Mouse (Mus musculus) layer of hippocampus, postnatal 14 days (tissue): Measurements from ENCODE around the gene Ppip5k2. TPM values are rescaled to one million over a fixed set of nuclear protein-coding genes. Genes with fewer than 3 reads are reported as not detected.

Experiments used
- DNase-seq, 2 experiments: peaks; one replicate each; pipeline ENCODE4 v3.0.0; 2021 to 2022; ENCODE audit warnings: low spot score in 2 of 2, mixed read lengths in 1 of 2
- total RNA-seq, 2 experiments: library from RNA; stranded (reverse); gene quantifications; 2 replicates each; pipeline ENCODE4 v1.2.3; 2021

Ppip5k2 gene
- total RNA-seq, 2 experiments from 2014 or later = 20.2 to 21.2 TPM

DNA sequence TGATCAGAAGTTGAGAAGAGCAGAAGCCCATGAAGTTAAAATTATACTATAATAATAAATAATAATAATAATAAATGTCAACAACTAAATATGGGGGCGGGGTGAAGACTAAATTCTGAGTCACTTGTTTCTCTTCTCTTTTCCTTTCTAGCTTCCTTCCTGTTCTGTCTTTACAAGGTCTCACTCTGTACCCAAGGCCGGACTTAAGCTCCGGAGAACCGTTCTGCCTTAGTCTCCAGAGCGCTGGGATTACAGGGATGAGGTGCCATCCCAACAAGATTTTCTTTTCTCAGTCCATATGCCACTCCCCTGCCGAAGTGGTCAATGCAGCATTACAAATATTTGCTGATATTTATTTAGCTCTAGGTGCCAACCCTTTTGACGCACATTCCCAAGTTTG lies 107.9 kb downstream of the Ppip5k2 start:
- DNase-seq = no peak

DNA sequence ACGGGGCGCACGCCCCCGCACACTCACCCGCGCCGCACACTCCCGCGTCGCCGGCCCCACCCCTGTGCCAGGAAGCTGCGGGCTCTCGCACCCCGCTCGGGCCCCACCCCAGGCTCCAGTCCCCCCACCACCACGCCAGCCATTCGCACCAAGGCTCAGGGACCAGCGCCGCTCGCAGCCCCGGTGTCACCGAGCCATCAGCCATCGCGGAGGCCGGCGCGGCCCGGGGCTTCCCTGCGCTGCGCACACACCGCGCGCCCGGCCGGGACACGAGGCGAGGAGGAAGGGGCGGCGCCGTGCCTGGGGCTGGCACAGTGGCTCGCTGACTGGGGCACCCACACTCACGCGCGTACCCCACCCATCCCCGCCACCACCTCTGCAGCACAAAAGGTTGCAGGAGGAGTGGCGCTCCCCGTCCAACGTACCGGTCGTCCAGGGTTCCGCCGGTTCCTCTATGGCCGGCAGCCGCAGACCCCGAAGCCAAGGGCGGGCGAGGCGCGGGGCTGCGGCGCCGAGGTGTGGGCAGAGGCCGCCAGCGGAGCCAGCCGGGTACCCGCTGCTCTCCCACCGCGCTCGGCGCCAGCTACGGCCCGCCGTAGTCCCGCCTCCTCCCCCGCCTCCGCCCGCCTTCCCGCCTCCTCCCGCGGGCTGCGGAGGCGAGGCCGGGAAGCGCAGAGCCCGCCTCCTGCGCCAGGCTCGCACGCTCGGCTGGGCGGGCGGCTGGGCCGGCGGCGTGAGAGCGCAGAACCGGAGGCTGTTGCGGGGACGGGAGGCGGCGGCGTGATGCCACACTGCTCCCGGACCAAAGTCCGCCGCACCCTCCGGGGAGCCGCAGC lies 108.6 kb downstream of the Ppip5k2 start, which contains the start of gene D1Ertd622e:
D1Ertd622e (minus strand) TSS at position 669 of the 836 bp plus-strand sequence.
- DNase-seq = peak; percentile 77 to 83

DNA sequence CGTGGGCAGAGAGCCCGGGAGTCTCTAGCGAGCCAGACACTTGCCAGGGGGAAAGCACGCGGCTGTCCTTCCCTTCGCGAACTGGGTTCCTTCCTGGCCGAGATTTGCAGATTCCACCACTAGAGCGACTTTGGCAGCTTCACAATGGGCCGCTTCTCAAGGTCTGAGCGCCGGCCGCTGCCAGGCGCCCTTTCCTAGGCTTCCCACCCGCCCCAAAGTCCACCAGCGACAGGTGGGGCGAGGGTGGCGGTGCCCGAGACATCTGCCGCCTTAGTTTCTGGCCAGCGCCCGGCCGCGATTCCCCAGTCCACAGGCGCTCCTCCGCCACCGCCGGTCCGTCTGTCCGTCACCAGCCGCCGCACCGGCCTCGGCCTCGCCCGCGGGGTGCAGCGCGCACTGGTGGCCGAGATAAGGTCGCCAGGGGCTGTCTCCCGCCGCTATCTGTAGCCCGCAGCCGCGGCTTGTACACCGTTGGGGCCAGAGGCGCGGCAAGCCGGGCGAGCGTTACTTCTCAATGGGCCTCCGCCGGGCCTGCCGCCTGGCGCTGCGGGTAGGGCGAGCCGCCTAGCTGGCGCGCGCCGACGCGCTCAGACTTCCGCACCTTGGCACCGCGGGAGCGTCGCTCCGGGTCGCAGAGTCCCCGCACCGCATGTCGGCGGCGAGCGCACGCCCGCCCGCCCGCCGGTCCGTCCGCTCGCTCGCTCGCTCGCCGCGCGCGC lies 109.4 kb downstream of the Ppip5k2 start:
- DNase-seq = peak; percentile 76 to 80

GRCm38 (mm10) chr1:97659405-97659804 lies 110.8 kb downstream of the Ppip5k2 start:
- DNase-seq = no peak

GRCm38 (mm10) chr1:97657786-97658185 lies 112.4 kb downstream of the Ppip5k2 start:
- DNase-seq = no peak

GRCm38 (mm10) chr1:97657201-97657600 lies 113.0 kb downstream of the Ppip5k2 start:
- no peak for DNase-seq

Other genes with a start within 250 kb of the Ppip5k2 start
- 10 to 100 TPM; 39.5 to 39.6 TPM for gene D1Ertd622e, start 108.3 kb downstream of the Ppip5k2 start, total RNA-seq
- 1 to 10 TPM; 8.7 to 9.3 TPM for gene Gin1, start 239 bp downstream of the Ppip5k2 start, total RNA-seq